Mouse (Mus musculus) gastrocnemius, postnatal 10 days (tissue): ENCODE measurements around the gene Fhit. TPM values are rescaled to one million over a fixed set of nuclear protein-coding genes. Genes with fewer than 3 reads are reported as not detected.

Experiments
- DNase-seq: peaks from one replicate; pipeline ENCODE4 v3.0.0; 2021; ENCODE audit warnings: mixed read lengths
- total RNA-seq, 2 experiments: library from RNA; stranded (reverse); gene quantifications; 2 replicates each; pipeline ENCODE4 v1.2.3; 2021

The Fhit gene
- total RNA-seq, 2 experiments from 2014 or later = 5.8 to 7.0 TPM

DNA sequence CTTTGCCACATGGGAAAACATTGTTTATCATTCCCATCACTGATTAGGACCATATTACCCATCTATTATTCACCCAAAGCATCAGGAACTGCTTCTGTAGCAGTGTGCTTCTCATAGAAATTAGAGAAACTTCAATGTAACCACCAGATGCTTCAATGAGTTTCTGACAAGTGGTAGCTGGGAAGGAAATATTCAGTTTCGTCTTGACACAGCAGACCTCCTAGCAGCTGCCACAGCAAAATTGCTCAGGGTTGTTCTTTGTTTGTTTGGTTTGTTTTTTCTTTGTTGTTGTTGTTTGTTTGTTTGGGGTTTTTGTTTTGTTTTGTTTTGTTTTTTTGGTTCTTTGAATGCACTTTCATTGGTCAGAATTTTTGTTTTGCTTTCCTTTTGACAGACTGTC is 798.5 kb downstream of the Fhit start:
- no peak for DNase-seq

DNA sequence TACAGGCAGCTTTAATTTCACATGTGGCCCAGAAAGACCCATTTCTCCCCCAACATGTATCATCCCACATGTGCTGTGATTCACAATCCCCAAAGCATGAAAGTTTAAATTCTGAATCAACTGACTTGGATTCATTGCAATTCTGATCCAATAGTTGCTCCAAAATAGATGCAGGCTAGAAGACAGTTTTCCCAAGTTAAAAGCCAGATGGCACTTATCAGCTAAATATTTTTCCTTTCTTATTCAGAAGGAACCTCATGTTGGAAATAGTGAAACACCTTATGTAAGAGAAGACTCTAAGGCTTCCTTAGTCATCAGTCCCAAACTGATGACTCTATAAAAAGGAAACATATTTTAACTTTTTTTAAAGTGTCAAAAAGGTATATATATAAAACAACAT is 815.9 kb downstream of the Fhit start:
- DNase-seq = no peak

DNA sequence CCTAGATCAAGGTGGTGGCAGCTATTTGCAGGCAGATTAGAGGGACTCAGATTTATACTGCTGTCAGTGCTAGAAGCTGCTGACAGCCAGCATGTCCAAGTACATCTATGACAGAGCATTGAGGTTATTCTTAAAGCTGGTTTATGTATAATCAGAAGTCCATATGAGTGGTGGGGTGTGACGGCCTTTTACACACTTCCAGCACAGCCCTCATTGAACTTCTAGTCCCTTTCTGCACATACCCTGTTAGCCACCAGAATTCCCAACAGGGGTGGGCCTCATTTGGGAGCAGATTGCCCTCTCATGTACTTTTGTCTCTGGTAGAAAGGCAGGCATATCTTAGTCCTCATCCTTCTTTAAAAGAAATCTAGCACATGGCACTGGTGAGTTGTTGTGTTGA is 817.8 kb downstream of the Fhit start:
- no peak for DNase-seq

DNA sequence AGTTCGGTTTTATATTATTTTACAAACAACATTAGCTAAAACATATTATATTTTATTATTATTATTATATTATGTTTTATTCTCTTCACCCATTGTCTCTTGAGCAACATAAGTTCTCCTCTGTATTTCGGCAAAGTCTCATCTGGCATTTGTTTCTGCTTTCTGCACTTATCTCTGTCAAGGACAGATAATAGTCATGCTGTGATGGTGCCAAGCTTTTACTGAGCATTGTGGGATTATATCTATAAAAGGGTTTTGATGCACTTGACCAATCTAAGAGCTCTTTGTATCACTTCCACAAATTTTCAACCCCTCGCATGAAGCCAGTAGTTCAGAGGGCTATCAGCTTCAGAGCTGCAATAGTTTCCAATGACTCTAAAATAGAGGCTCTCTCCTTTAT is 845.1 kb downstream of the Fhit start:
- DNase-seq = no peak

DNA sequence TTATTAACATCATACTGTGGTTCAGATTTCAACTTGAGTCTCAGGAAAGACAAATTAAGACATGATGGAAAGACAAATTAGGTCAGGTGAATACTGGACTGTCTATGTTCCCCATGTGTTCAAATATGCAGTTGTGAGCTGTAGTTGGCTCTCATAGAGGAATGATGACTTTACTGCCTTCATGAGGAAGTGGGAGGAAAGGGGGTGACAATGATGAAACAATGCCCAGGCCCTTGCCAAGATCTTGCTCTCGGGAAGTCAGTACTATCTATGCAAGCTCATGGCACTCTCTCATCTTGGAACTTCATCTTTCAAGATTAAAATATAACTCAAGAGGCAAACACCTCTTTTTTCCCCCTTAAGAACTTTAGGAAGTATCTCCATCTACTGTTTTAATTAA is 849.6 kb downstream of the Fhit start:
- no peak for DNase-seq

DNA sequence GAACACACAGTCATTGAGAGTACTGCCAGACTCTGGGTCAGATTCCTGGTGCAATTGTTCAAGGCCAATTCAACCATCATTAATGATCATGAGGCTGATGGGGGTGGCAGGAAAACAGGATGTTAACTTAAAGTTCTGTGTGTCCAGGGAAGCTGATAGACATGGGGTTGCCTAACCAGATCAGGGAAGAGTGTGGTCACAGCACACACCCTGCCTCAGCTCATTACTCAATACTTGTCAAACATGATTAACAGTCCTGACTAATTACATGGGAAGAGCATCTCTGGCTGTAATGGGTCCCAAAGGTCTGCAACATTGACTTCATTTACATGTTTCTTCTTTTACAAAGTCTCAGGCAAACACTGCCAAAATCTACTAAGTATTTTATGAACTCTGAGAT is 856.5 kb downstream of the Fhit start:
- no peak for DNase-seq

DNA sequence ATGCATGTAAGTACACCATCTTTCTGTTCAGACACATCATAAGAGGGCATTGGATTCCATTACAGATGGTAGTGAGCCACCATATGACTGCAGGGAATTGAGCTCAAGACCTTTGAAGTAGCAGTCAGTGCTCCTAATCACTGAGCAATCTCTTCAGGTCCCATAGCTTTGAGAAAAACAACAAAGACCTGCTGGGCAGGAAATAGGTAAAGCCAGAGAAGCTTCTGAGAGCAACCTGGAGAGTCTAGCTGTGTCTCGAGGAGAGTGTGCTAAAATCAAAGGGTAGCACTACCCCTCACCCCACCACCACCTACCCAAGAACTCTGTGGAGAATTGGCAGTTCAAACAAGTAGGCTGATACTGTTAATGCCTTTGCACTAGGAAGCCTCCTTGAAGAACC is 860.3 kb downstream of the Fhit start:
- DNase-seq = no peak

DNA sequence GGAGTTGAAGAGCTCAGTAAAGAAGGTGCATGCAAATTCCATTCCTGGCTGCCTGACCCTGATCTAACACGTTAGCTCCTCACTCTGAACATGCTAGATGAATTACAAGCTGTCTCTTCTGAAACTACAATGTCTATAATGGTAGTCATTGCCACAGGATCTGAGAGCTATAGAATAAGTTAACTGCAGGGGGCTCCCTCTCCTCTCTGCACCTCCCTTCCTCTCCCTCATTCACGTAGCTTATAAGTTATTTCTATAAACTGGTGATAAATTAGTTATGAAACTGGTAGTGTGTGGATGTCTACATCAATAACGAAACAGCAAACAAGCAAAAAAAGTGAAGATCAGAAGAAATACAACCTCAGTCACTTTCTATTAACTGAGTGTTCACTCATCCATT is 860.9 kb downstream of the Fhit start:
- no peak for DNase-seq

DNA sequence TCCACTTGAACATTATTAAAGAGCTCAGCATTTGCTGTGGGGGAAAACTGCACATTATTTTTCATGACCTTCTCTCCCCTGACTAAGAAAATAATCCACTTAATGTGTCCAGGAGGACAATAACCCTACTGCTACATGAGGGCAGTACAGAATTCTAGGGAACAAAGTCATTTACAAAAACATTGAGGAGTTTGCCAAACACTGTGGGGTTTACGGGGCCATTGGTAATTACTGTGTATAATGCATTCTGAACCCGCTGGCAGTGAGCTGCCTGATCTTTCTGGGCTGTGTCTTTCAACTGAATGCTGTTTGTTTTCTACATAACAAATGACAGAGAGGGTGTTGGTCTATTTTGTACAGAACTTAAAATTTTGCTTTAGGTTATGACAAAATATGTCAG is 862.8 kb downstream of the Fhit start:
- no peak for DNase-seq

DNA sequence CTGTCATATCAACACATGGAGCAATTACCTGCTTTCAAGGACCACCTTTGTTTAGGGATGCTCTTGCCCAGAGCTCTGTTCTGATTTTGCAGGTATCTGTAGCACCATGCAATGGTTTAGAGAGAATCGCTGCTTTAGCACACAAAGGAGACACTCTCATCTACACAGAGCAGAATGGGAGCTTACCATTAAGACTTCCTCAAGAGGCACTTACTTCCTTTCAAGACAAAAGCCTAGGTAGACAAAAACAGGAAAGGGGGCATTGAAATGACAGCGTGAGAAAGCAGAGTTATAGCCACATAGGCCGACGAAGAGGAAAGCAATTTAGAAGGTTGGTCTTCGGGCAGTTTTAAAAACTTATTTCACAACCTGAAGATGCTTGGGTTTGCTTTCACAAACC is 872.8 kb downstream of the Fhit start:
- DNase-seq = no peak

DNA sequence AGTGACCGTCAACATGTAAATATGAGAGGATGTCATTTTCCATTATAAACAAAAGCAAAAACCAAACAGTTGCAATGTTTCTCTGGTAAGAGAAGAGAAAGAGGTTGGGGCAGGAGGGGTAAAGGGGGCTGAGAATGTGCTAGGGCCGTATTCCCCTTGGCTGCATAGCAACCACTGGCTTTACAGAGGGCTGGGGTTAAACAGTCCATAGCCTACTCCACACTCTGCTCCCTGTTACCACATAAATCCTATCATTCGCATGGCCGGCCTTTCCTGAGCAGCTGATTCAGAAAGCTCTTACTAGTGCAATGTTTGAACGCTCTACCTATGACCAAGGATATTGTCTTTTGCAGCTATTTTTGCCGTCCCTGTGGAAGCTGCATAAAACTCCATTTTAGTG is 875.8 kb downstream of the Fhit start:
- DNase-seq = no peak

DNA sequence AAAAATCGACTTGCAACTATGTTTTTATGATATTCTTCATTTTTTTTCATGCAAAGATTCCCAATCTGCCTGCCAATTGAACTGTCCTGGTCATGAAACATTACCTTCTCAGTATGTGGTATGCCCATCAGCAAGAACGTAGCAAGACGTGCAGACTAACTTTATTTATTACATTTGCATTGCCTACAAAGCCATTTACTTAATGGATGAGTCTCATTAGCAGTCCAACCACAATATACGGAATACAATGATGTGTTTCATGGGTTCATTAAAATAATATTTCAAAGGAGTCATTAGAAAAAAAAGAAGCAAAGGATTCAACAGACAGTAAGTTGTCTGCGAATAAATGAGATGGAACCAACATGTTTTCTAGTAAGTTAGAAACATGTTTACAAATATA is 933.1 kb downstream of the Fhit start:
- DNase-seq = no peak

DNA sequence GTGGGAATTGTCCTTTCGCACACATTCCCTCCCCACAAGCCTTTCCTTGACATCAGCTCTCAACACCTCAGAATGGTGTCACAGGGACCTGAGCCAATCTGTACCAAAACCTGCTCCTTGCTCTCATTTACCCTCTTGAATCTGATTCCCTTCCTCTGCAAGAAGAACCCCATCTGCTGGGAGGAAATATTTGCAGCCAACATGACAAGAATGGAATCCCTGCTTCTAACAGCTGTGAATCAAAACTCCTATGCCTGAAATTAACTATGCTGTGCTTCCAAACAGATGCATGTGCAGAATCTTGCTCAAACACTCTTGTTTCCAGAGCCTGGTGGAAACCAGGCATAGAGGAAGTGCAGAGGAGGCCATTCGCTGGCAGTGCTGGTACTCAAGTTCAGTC is 940.0 kb downstream of the Fhit start:
- no peak for DNase-seq

DNA sequence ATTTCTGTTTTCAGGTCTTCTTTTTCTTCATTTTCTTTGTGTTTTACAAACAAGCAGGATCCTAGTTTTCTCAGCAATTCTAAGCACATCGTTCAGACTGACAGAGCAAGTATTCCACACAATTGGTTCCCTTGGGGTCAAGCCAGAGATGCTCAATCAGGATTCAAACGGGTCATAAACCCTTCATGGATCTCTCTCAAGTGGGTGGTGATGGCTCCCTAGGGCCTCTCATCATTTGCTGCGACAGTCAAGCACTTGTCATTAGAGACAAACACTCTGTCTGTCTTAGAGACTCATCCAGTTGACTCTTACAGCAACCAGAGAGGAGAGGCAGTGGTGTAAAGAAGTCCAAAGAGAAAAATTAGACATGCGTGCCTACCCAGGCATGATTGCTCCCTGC is 948.6 kb downstream of the Fhit start:
- no peak for DNase-seq

DNA sequence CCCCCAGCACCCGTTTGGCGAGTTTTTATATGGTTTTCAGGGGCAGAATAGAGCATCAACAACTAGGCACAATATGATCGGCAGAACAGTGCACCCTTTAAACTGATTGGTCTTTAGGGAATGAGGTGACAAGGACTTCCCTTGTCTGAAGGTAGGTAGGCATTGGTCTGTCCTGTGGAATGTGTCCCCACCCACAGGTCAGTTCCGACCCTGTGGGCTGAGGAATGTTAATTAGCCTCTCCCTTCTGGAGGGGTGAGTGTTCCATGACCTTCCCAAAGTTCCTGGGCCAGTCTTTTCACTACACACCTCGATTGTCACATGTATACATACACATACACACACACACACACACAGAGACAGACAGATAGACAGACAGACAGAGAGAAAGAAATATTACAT is 950.7 kb downstream of the Fhit start:
- no peak for DNase-seq

DNA sequence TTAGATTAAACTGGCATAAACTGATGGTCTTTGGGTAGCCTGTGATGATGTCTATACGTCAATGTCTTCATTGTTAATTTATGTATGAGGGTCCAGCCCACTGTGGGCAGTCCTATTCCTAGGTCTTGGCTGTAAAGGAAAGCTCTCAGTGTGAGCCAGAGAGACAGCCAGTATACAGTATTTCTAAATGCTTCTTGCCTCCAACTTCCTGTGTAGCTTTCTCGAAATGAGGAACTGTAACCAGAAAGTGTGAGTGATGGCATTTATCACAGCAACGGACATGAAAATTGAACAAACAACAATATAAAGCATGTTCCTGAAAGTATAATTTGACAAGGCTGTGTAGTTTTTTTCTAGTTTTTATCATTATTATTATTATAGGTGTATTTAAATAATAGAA is 952.8 kb downstream of the Fhit start:
- no peak for DNase-seq

DNA sequence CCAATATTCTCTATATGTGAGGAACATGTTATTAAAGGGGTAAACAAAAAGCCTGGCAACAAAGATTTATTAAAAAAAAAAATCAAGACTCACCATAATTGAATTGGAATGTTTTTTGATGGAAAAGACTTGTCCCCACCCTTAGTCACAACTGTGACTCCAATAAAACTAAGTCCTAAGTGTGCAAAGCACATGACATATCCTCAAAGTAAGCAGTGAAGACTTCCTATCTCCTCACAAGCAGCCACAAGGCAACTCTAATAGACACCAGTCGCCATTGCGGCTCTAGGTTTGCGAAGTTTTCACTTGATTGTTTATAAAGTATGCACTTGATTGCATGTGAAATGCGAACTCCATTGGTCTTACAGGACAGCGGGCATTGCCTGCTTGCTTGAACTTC is 956.1 kb downstream of the Fhit start:
- no peak for DNase-seq

DNA sequence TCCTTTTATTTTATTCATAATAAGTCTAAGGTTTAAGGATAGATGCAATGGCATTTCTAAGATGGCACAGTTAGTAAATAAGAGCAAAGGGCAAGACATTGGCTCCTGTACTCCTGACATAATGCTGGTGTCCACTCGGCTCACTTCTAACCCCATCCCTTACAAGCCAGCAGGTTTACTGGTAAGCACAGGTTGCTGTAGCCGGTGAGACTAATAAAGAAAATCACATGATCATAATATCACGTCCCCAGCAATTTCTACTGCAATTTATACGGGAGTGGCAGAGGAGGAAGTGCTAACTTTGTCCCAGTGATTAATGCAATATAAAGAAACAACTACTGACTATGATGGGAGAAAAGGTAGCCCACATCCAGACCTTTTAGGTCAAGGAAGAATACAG is 956.5 kb downstream of the Fhit start:
- no peak for DNase-seq

DNA sequence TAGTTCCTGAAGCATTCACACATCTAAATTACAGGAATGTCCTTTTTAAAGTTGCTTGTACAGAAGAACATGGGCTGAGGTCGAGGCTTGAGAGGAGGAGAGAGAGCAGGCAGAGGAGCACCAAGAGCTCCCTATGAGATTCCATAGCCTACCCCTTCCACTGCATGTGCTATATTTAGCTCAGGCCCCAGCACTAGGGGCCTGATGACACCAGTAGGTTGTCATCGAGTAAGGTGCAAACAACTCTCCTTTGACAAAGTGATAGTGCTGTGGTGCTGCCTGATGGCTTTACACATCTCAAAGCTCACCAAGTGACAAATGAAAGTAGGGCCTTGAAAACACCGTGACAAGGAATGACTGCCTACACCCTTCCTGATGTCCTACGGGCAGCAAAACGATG is 967.7 kb downstream of the Fhit start:
- no peak for DNase-seq

DNA sequence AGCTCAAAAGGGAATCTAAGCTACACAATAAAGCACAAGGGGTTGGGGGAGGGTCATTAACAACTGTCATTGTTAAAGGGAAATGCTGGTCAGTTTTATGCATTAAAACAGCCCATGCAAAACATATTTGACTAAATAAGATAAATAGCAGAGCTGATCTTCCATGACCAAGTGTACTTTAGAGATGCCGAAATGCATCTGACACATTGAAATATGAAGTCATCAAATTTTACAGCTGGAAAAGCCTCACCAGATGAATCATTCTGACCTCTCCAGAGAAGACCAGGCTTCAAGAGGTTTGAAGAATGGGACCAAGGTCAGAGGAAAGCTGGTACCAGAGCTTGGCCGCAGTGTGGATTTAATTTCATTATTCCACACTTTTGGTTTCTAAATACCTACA is 990.1 kb downstream of the Fhit start:
- no peak for DNase-seq

DNA sequence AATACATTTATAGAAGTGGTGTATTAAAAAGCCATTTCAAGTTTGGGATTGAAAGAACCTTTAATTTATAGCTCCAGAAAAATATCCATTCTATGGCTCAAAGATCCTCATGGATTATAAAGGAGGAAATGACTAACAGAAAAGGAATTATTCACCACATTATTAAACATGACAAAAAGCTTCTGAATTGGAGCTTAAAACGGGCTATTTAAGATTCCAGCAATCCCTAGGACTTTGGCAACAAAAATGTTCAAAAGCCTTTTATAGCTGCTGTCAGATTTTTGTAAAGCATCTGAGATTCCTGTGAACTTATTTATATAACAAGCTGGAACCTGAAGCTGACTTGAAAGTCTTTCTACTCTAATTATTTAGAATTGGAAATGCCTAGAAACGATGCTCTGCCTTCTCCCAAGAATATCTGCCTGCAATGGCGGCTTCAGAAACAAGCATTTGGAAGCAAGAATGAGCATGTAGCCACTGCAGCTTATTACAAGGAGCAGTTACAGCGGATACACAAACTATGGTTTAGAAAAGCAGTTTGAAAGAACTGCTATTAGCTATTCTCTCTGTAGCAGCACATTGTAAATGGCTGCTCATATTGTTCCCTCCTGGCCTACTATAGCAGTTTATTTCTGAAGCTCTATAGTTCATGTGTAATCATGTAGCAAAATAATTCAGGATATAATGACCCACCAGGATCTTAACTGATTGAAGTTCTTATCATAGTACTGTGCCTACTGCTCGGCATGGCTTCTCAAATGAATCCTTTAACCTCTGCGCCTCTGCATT is 995.0 kb downstream of the Fhit start:
- DNase-seq = no peak

DNA sequence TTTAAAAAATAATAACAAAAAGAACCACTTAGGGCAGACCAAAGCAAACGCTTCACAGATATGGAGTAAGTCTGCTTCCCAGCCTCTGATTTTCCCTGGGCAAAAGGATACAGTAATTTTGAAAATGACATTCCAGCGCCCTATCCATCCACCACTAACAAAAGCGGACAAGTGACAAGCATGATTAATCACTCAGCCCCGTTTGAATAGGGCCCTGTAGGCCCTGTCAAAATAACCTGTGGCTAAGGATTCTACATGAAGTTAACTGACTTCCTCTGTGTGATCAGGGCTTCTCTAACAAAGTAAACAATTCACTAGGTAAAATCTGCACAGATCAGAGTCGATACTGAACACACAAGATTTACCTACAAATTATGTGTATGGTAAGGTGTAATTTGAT is 1012.0 kb downstream of the Fhit start:
- no peak for DNase-seq

DNA sequence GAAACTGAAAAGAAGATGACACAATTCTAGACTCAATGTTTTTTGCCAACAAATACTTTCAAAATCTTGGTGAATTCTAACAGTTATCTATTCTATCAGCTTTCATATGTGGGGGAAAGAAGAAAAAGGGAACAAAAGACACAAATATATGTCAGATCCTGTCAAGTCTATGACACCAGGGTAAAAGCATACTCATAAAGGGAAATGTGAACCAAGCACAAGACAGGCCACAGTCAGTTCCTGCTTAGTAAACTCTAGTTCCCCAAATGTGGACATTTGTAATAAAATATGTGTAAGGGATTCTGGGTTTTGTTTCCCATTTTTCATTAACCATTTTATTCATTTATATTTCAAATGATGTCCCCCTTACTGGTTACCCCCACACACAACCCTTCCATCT is 1022.5 kb downstream of the Fhit start:
- DNase-seq = no peak

DNA sequence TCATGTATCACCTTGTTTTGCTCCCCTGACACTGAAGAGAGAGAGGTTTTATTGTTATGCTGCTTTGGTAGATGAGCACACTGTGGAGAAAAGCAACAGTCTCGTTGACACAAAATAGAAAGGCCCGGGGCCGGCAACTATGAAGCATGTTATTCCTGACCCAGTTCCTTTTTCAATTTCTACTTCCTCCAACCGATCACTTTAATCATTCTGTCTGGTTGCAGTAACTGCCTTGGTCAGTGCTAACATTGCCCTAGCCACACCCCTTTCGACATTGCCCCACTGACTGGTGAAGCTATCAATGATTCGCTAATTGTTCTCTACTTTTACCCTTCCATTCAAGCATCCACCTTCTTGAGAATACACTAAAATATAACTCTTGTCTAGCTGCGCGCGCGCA is 1028.0 kb downstream of the Fhit start:
- no peak for DNase-seq

DNA sequence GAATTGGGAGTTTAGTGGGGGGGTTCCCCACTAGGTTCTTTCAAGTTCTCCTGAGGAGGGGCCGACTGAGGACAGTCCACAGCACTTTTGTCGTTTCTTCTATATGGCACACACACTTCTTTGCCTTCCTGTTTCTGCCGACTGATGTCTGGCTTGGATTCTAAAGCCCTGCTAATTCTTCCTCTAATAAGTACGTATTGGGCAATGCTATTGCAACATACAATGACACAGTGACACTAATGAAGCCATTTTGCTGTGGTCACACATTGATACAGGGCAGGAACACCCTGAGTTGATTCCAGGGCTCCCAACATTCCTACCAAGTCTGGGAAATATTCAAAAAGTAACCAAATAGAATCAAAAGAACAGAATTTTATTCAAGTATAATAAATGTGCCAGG is 1032.2 kb downstream of the Fhit start:
- DNase-seq = no peak
